Mouse (Mus musculus) cerebellum, adult 9-10 months (tissue): ENCODE data around the gene Triml1.

ENCODE experiments used
- DNase-seq: peaks from one replicate; pipeline ENCODE4 v3.0.0; 2022

Gene Triml1

DNA sequence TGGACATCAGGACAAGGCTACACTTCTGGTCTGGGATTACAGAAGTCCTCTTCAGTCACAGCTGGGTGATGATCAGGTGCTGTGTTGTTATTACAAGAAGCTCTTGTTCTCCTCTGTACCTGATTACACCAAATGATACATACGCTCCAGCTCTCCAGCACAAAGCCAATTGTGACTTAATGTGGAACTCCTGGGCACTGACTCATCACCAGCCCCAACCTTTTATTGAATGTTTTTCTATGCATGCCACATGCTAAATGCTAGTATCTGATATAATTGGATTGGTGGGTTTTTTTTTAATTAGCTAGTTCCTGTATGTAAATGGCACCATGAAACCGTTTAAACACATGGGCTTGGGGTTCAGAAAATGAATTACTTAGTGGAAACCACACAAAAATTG, at the start of gene Triml1:
TSS of gene Triml1 (minus strand) at position 101 of the 400 bp plus-strand sequence.
- no peak for DNase-seq

DNA sequence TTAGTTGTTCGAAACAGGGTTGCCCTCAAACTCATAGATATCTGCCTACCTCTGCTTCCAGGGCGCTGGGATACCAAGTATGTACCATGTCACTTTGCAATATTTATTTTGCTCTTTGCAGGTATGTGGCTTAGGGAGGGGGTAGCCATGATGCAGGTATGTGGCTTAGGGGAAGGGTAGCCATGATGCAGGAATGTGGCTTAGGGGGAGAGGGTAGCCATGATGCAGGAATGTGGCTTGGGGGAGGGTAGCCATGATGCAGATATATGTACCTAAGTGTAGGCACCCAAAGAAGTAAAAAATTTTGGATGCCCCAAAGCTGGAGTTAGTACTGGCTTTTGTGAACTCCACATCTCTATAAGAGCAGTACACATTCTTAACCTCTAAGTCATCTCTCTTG, 41.0 kb upstream of the Triml1 start:
- no peak for DNase-seq

DNA sequence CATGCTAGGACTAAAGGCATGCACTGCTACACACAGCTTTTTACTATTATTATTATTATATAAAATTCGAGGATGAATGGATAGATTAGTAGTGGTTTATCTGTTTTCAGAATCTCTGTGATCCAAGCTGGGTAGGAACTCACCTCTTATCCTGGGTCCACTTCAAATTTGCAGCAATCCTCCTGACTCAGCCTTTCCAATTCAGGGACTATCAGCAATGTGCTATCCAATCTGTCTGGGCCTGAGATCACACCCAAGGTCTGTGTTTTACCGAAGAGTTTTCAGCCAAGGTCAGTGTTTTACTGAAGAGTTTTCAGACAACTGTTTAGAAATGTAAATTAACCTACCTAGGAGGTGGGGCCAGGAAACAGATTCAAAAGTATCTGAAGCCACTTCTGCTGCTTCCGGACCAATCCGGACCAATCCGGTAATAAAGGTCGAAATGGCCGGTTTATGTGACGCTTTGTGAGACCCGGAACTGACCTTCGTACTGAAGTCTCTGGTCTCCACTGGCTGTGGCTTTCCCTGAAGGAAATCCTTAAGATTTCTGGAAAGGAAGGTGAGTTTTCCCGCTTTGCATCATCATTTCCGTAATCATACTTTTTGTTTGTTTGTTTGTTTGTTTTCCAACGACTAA, 38.9 kb upstream of the Triml1 start, which contains the start of gene Triml2:
TSS of gene Triml2 (plus strand) at position 488 of the 637 bp plus-strand sequence.
- DNase-seq, result no peak

DNA sequence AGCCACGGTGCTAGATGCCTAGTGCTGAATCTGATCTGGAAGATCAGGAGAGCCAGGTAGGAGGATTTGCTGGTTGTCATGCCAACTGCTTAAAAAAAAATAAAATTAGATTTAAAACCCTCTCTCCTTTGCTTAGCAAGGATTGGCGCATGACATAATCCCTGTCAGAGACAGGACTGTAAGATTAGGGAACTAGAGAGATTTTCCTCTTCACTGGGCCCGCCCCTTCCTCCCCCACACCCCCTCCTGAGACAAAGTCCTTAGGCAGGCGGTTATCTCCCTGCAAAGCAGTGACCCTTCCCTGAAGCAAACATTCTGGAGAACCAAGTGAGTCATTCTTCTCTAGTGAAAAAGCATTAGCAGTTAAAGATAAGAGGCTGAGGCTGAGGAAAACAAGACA, 37.9 kb upstream of the Triml1 start:
- DNase-seq, result no peak

DNA sequence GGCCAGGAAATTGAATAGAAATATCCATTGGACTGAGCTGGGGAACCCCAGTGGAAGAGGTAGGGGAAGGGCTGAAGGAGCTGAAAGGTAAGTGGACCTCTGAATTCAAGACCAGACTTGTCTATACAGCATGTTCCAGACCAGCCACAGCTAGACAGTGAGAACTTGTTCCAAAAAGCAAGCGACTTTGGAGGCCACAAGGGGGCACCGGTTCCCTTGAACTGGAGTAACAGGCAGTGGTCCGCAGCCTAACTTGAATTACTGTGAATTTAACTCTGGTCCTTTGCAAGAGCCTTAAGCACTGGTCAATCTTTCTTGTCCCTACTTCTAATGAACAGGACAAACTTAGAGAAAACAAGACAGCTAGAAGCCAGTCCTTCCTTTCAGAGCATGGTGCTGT, 37.0 kb upstream of the Triml1 start:
- no peak for DNase-seq

DNA sequence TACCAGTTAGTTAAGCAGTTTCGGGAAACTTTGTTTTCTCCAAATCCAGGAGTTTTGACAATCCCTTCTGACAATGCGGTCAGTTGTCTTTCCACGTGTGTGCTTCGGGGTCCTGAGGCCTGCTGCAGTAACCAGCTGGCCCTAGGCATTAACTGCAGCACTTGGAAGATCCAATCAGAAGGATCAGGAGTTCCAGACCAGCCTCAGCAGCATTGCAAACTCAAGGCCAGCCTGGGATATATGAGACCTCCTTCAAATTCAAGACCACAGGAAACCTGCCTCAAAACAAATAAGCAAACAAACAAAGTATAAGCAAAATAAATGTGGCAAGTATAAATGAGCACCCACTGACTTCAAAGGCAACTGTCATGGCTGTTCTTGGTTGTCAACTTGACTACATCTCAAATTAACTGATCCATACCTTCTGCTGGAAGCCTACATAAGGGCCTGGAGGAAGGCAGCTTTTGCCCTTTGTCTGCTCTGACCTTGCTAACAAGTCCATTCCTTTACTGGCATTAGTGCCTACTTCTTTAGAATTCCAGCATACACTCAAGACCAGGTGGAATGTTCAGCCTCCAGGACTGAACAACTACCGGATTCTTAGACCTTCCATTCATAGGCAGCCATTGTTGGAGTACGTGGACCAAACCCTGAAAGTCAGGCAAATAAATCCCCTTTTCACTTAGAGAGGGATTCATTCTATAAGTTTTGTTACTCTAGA, 35.6 kb upstream of the Triml1 start:
- no peak for DNase-seq

DNA sequence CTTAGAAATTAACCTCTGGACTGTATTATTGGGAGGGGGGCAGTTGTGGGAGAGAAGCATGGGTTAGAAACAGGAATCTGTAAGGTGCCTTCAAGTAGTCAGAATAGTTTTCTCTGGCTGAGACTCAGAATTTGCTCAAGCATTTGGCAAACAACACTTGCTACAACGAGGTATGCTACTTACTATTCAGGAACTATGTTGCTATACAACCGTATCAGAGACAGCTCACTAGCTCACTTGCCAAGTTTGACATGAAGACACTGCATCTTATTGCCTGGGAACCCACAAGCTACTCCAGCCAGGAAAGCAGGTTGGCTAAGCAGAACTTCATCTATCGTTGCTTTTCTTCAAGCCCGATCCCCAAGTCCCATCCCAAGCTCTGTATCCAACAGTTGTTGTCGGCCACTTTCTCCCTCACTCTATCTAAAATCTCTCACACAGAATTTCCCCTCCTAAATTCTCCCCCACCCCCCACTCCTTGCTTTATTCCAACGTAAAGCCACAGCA, 28.0 kb upstream of the Triml1 start:
- DNase-seq, result no peak

DNA sequence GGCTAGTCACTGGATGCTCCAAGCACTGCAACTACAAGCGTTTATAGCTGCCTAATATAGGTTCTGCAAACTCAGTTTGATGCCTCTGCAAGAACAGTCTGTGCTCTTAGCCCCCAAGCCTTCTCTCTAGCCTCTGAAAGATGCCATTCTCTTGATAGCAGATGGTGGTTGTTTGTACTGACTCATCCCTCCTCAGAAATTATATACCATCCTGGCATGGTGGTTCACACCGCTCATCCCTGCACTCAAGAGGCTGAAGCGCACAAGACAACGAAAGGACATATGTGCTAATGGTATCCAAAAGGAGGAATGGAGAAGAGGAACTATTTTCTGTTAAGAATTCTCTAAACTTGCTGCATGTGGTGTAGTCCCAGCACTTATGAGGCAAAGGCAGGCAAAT, 26.8 kb upstream of the Triml1 start:
- DNase-seq, result no peak

DNA sequence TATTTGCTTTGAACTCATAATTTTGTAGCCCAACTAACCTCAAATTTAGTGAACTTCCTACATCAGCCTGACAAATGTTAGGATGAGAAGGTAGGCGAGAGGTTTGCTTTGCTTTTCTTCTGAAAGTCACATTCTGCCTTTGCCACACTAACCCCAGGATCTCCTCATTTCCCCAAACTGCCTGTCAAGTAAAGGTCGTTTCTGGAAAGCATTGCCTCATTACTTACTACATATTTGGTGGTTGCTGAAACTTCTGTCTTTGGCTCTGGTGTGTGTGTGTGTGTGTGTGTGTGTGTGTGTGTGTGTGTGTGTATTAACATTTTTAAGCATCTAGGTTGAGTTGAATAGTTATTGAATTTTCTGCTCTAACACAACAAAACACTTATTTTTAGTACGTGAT, 23.2 kb upstream of the Triml1 start:
- DNase-seq, result no peak

DNA sequence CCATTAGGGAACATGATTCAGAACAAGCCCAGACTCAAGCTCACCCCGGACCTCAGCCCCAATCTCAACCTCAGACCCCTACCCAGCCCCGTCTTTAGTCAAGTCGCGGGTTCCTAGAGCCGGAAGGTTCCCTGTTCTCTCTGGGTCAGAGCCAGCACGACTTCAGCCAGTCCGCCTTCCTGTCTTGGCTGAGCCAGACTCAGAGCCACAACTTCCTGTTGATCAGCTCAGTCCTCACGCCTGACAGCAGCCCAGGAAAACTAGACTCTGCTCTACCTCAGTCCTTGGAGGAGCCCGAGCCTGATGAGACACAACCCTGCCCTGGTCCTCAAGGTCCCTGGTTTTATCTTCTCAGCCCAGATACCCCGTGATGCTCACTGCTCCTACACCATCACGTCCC, 22.0 kb upstream of the Triml1 start:
- DNase-seq, result no peak

DNA sequence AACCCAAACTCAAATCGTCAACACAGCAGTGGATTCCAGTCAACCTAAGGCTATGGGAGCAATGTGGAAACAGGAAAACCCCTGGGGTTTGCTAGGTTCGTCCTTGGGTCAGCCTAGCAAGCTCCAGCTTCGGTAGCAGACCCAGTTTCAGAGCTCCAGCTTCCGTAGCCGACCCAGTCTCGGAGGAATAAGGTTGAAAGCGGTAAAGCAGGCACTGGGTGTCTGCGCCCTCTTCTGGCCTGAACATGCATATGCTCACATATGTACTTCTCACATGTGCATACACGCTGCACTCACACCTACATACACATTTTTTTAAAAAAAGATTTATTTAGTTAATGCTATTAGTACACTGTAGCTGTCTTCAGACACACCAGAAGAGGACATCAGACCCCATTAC, 8.0 kb upstream of the Triml1 start:
- DNase-seq, result no peak

DNA sequence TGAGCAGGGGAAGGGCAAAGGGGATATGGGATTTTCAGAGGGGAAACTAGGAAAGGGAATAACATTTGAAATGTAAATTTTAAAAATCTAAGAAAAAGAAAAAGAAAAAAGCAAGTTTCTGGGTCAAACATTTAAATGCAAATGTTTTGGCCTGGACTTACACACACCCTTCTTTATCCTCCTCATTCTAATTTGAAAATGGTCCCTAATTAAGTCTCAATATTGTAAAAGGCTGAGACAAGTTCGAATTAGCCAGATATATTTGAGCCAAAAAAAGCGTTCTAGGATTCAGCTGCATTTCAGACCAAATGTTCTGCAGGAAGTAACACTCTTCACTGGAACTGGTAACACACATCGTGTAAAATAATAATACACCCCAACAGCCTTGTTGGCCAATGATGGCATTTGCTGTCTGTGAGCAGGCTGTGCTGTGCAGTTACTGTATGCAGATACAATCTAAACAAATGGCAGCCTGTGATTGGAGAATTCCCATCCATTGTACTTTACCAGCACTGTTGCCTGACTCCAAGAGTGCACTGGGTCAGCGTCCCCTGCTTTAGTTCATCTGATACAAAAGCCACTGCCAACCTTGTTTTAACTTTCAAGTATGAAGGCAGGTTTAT, 30.0 kb downstream of the Triml1 start:
- no peak for DNase-seq
